31 mouse cellular contexts compared by ENCODE assay signal in the genomic region with DNA sequence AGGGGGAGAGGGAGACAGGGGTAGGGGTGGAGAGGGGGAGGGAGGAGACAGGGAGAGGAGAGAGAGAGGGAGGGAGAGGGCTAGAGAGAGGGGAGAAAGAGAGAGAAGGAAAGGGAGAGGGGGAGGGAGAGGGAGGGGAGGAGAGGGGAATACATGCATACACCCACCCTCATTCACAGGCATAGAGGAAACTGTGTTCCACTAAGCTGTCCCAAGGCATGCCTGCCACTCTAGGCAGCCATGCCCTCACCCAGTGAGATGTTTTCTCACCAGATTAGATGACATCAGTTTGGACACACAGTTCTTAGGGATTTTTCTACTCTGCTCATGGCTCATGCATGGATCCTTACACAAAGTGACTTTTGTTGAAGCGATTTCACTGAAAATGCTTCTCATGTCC. TPM values are rescaled to one million over a fixed set of nuclear protein-coding genes. Genes with fewer than 3 reads are reported as not detected.
"Had no signal": no experiment of that assay in that cellular context is flagged by ENCODE, and none has a peak within 500 bp of the region (broad histone marks: within the 10 kb centered on the region; RNA-seq: fewer than 3 reads in every experiment).

No protein-coding gene starts in this region.

RNA-seq across cellular contexts. Expression of a gene that starts 1.0 kb away (rescaled TPM):
- total RNA-seq: common myeloid progenitor, adult 5-6 weeks; gastrocnemius, adult 18-20 months; gastrocnemius, adult 2 months; gastrocnemius, adult 8-10 months; gastrocnemius, postnatal 10 days; gastrocnemius, postnatal 14 days; gastrocnemius, postnatal 25 days; gastrocnemius, postnatal 36 days; granulocyte monocyte progenitor cell, adult 5-6 weeks had no signal
- polyA plus RNA-seq: embryonic facial prominence, embryonic 10.5 days; embryonic facial prominence, embryonic 11.5 days; embryonic facial prominence, embryonic 12.5 days; embryonic facial prominence, embryonic 13.5 days; embryonic facial prominence, embryonic 14.5 days; embryonic facial prominence, embryonic 15.5 days; erythroblast, embryonic 14.5 days; forebrain, embryonic 10.5 days; forebrain, embryonic 11.5 days; forebrain, embryonic 12.5 days had no signal

RNA-seq across cellular contexts. Expression of a gene that starts 53.9 kb away (rescaled TPM):
- total RNA-seq: common myeloid progenitor, adult 5-6 weeks; forebrain, postnatal 0 days; gastrocnemius, adult 18-20 months; gastrocnemius, adult 2 months; gastrocnemius, adult 8-10 months; gastrocnemius, postnatal 10 days; gastrocnemius, postnatal 14 days; gastrocnemius, postnatal 25 days; gastrocnemius, postnatal 36 days; gastrocnemius, postnatal 4 days; granulocyte monocyte progenitor cell, adult 5-6 weeks; heart, adult 18-20 months; heart, adult 2 months had no signal
- polyA plus RNA-seq: cerebellum, adult 2 months; cortical plate, adult 2 months; embryonic facial prominence, embryonic 10.5 days; embryonic facial prominence, embryonic 11.5 days; embryonic facial prominence, embryonic 12.5 days; embryonic facial prominence, embryonic 13.5 days; erythroblast, embryonic 14.5 days; forebrain, embryonic 10.5 days; forebrain, embryonic 11.5 days; forebrain, embryonic 12.5 days; forebrain, embryonic 13.5 days; forebrain, embryonic 14.5 days; forebrain, embryonic 15.5 days; forebrain, embryonic 16.5 days; forebrain, postnatal 0 days; frontal cortex, adult 2 months; gonadal fat pad, adult 2 months; heart, adult 2 months had no signal
